Mouse (Mus musculus) hindbrain, embryonic 12.5 days (tissue): ENCODE results near the gene Dmc1. TPM values are rescaled to one million over a fixed set of nuclear protein-coding genes. Genes with fewer than 3 reads are reported as not detected.
A peak's percentile ranks its signal among the peaks of the same experiment; 100 is the strongest.

Source experiments
- ATAC-seq: fragments of 200-750 bp; cut with Nextera tagmentation; 2 replicates; pipeline ENCODE4 v1.8.0; 2017; ENCODE audit warnings: moderate TSS enrichment; ENCODE audit not compliant: low FRiP score
- H3K27ac ChIP-seq: fragments of 300-500 bp; sonication (generic); 2 replicates; pipeline ENCODE4 v1.5.1; 2016; ENCODE audit warnings: mild to moderate bottlenecking
- H3K27me3 ChIP-seq: fragments of 300-500 bp; sonication (generic); 2 replicates; pipeline ENCODE4 v1.6.1; 2016; ENCODE audit warnings: mild to moderate bottlenecking
- H3K36me3 ChIP-seq: fragments of 300-500 bp; sonication (generic); 2 replicates; pipeline ENCODE4 v1.6.1; 2016; ENCODE audit warnings: mild to moderate bottlenecking
- H3K4me1 ChIP-seq: fragments of 300-500 bp; sonication (generic); 2 replicates; pipeline ENCODE4 v1.6.1; 2016
- H3K4me2 ChIP-seq: fragments of 300-500 bp; sonication (generic); replicated peaks from 2 replicates; pipeline ENCODE4 v1.6.1; 2016; ENCODE audit warnings: mild to moderate bottlenecking
- H3K4me3 ChIP-seq: fragments of 300-500 bp; sonication (generic); 2 replicates; pipeline ENCODE4 v1.5.1; 2016; ENCODE audit warnings: mild to moderate bottlenecking
- H3K9ac ChIP-seq: fragments of 300-500 bp; sonication (generic); 2 replicates; pipeline ENCODE4 v1.6.1; 2016; ENCODE audit warnings: mild to moderate bottlenecking, moderate library complexity
- H3K9me3 ChIP-seq: fragments of 300-500 bp; sonication (generic); replicated peaks from 2 replicates; pipeline ENCODE4 v1.6.1; 2016; ENCODE audit warnings: mild to moderate bottlenecking
- WGBS: fragments of 180-500 bp; shearing (Covaris S2); methylation state at CpG from one replicate; pipeline ENCODE4 v1.1.7; 2016; 5-methylcytosine and 5-hydroxymethylcytosine counted together
- polyA plus RNA-seq: library from polyadenylated mRNA; unstranded; fragments of >200 nt; fragmentation: Nextera tagmentation; extraction: Ambion mirVana; gene quantifications from 2 replicates; pipeline ENCODE4 v1.2.1, GENCODE M21; 2016

The Dmc1 gene
- 2.0 and 2.2 TPM in 2 replicates for polyA plus RNA-seq

DNA sequence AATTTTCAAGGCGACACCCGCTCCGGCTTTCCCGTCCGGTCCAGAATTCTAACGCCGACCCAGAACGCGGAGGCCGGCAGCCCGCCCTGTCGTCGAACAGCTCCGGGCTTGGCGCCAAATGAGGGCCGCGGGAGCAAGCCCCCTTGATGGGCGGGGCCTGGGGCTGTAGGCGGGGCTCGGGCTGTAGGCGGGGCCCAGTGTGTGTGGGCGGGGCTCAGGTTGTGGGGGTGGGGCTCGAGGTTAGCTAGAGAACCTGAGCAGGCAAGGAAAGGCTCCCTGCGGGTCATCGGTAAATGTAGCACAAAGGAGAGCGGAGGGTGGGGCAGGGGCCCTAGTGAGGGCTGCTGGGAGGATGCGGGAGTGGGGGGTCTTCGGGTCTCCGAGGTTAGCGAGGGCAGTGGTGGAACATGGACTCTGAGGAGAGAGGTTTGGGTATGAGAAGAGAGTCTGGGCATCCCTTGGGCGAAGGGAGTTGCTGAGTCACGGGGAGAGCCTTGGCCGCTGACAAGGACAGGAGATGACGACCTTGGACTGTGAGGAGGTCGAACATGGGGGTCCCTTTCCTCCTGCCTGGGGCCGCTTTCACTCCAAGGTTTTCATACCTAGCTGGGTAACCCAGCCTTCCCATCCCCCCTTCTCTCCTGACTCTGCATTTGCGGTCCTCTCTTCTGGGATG lies at the start of gene Dmc1:
Gene Dmc1 (minus strand): TSS at position 120 of the 676 bp plus-strand sequence.
- H3K4me1 ChIP-seq: 0 out of 2 replicates have a peak, but pooled peaks cover 8% of the 10 kb centered on the region
- H3K9ac ChIP-seq: 0 out of 2 replicates have a peak within 1 kb of the TSS, but pooled peaks have one; percentile 4
- H3K27me3 ChIP-seq: peaks cover 15% of the 10 kb centered on the region
- H3K27ac ChIP-seq: no peak within 1 kb of the TSS
- no peaks in the 10 kb centered on the region for H3K9me3 ChIP-seq
- peak within 1 kb of the TSS; percentile 17 for H3K4me3 ChIP-seq
- no peak for ATAC-seq
- no peaks in the 10 kb centered on the region for H3K36me3 ChIP-seq
- peak within 1 kb of the TSS; percentile 42 for H3K4me2 ChIP-seq
- WGBS: 10% methylated on average over 37 of the region's 37 CpGs

DNA sequence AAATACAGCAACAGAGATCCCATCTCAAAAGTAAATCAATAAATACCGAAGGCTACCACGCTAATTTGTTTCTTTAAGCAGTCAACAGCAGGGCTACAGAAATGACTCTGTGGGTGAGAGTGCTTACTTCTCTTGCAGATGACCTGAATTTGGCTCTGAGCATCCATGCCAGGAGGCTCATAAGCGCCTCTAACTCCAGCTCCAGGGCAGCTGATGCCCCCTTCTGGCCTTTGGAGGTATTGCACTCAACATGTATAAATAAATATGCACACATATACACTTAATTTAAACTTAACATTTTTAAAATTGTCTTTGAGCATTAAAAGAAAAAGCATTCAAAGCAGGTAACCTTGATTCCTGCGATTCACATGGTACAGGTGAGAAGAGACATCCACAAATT lies 46.6 kb upstream of the Dmc1 start:
- Histone ChIP-seq H3K27me3 (no peaks in the 10 kb centered on the region), H3K9me3 (no peaks in the 10 kb centered on the region), H3K9ac (no peak overlapping the region), H3K27ac (no peak overlapping the region), H3K4me2 (no peak overlapping the region), H3K36me3 (peaks cover 37% of the 10 kb centered on the region), H3K4me3 (no peak overlapping the region), H3K4me1 (no peaks in the 10 kb centered on the region)
- 75% methylated on average over 4 of the region's 4 CpGs for WGBS
- no peak for ATAC-seq

DNA sequence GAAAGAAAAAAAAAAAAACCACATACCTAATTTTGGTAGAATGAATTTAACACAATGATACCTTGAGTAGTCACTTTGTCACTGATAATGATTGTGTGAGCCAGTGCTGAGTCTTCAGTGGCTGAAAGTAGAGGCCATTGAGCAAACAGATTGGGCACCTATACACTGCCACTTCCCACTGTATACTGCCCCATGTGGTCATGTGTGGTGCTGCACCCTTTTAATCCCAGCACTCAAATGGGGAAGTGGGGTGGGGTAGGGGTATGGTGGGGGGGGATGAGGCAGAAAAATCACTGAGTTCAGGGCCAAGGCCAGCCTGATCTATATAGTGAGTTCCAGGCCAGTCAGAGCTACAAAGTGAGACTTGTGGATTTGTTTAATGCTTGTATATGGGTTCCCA lies 45.7 kb upstream of the Dmc1 start:
- Histone ChIP-seq H3K27me3 (no peaks in the 10 kb centered on the region), H3K27ac (no peak overlapping the region), H3K36me3 (peaks cover 42% of the 10 kb centered on the region), H3K4me1 (no peaks in the 10 kb centered on the region), H3K4me3 (no peak overlapping the region), H3K9ac (no peak overlapping the region), H3K9me3 (no peaks in the 10 kb centered on the region), H3K4me2 (no peak overlapping the region)
- ATAC-seq: no peak

DNA sequence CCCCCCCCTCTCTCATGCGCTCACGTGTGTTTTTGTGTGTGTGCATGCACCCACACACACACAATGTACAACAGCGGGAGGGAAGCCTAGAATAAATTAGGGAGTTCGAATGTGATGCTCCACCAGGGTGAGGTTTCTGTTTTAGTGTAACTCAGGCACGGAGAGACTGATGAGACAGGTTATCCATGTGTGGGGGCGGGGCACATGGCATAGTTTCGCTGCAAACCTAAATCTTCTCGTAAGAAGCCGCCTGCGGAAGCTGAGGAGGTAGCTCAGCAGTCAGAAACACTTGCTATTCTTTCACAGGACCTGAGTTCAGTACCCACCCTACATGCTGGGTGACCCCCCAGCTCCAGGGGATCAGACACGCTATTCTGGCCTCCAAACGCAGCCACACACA lies 43.2 kb upstream of the Dmc1 start:
- no peaks in the 10 kb centered on the region for H3K9me3 ChIP-seq
- peaks cover 50% of the 10 kb centered on the region for H3K36me3 ChIP-seq
- no peak overlapping the region for H3K4me3 ChIP-seq
- no peak overlapping the region for H3K27ac ChIP-seq
- no peak overlapping the region for H3K4me2 ChIP-seq
- WGBS: 91% methylated on average over 12 of the region's 12 CpGs
- no peaks in the 10 kb centered on the region for H3K27me3 ChIP-seq
- no peak for ATAC-seq
- no peak overlapping the region for H3K9ac ChIP-seq
- no peaks in the 10 kb centered on the region for H3K4me1 ChIP-seq

DNA sequence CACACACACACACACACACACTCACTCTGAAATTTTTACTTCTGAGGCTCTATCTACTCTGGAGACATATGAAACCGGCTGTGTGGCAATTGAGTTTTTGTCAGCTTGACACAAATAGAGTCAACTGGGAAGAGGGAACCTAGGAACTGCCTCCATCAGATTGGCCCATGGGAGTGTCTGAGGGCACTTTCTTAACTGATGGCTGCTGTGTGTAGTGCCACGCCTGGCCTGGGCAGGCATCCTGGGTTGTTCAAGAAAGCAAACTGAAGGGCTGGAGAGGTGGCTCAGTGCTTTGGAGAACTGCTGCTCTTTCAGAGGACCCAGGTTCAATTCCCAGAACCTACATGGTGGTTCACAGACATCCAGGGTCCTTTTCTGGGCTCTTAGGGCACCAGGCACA lies 40.6 kb upstream of the Dmc1 start:
- Histone ChIP-seq H3K27ac (no peak overlapping the region), H3K9me3 (no peaks in the 10 kb centered on the region), H3K36me3 (peaks cover 67% of the 10 kb centered on the region), H3K9ac (no peak overlapping the region), H3K4me3 (no peak overlapping the region), H3K4me1 (no peaks in the 10 kb centered on the region), H3K4me2 (no peak overlapping the region), H3K27me3 (no peaks in the 10 kb centered on the region)
- 88% methylated on average over 2 of the region's 2 CpGs for WGBS
- ATAC-seq: no peak

DNA sequence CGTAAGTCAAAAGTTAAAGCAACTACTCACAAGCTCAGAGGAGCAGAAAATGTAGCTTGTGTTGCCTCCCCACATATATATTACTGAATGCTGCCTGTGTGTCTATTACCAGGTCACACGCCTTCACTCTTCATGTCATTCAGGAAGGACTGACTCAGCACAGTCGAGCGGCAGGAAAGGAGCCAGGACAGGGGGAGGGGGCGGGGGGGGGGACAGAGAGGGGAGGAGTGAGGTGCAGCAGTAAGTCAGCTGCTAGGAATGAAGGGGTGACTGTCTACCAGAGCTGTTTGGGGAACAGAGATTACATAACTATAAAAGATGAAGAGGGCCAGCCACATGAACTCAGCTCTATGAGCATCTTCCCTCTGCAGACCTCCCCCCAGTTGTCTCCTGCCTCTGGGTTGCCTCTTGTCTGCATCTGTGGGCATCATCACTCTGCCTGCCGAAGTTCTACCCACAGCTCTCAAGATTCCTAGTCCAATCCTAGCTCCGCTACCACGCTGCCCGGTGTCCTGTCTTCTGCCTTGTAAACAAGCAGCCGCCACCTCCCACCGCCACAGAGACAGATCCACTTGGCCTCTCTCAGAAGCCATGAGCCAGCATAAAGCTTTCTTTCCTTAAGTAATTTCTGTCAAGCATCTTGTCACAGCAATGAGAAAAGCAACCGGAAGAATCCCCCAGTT lies 36.4 kb upstream of the Dmc1 start:
- no peak overlapping the region for H3K27ac ChIP-seq
- no peak overlapping the region for H3K9ac ChIP-seq
- peaks cover 67% of the 10 kb centered on the region for H3K36me3 ChIP-seq
- no peak for ATAC-seq
- 84% methylated on average over 12 of the region's 12 CpGs for WGBS
- H3K9me3 ChIP-seq: no peaks in the 10 kb centered on the region
- no peaks in the 10 kb centered on the region for H3K4me1 ChIP-seq
- H3K4me2 ChIP-seq: no peak overlapping the region
- no peak overlapping the region for H3K4me3 ChIP-seq
- H3K27me3 ChIP-seq: no peaks in the 10 kb centered on the region

DNA sequence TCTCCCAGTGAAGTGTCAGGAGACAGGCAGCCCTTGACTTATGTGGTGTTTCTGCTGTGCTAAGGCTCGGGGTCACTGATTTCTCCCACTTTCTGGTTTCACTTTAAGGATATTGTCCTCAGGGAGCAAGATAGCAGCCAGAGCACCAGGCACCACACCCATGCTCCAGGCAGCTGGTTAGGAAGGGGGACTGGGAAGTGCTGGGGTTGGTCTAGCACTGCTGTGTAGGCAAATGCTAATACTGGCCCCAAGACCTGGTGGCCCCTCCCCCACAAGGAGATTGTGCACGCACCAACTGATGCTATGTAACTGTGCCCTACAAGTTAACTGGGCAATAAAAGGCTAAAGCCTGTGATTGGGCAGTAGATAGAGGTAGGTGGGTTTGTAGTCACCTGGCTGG lies 25.6 kb upstream of the Dmc1 start:
- 73% methylated on average over 2 of the region's 2 CpGs for WGBS
- ATAC-seq: no peak

DNA sequence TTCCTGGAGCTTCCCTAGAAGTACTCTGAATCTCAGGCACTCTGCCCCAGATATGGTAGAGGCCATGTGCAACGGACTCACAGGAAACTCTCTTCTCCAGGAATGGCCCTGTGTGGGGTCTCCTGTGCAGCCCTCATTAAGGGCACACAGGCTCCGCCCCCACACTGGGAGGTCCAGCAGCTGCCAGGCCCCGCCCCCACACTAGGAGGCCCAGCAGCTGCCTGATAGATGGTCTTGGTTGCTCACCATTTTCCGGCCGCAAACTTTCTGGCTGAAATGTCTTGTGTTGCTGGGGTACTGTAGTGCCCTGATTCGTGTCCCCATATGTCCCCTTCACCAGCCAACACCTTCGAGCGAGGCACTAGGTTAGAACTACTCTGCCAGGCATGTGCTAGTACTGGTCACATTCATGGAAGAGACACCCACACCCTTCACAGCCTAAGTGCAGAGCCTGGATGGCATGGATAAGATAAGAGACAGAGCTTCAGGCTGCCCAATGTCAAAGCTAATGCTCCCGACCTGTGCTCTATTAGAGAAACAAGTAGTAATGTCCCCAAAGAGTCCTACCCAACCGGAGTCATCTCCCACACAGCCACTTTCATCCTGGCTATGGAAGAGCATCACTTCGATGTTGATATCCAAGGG lies 15.0 kb upstream of the Dmc1 start:
- 81% methylated on average over 11 of the region's 11 CpGs for WGBS
- no peaks in the 10 kb centered on the region for H3K9me3 ChIP-seq
- H3K4me3 ChIP-seq: no peak overlapping the region
- no peak overlapping the region for H3K4me2 ChIP-seq
- H3K27me3 ChIP-seq: no peaks in the 10 kb centered on the region
- H3K36me3 ChIP-seq: peaks cover 89% of the 10 kb centered on the region
- no peak for ATAC-seq
- H3K9ac ChIP-seq: no peak overlapping the region
- no peak overlapping the region for H3K27ac ChIP-seq
- no peaks in the 10 kb centered on the region for H3K4me1 ChIP-seq

More for the DNA sequence above, 25.6 kb upstream of the Dmc1 start:
- Histone ChIP-seq H3K27me3 (no peaks in the 10 kb centered on the region), H3K36me3 (peaks cover 93% of the 10 kb centered on the region), H3K9ac (no peak overlapping the region), H3K9me3 (no peaks in the 10 kb centered on the region), H3K4me3 (no peak overlapping the region), H3K4me1 (no peaks in the 10 kb centered on the region), H3K27ac (no peak overlapping the region), H3K4me2 (no peak overlapping the region)

DNA sequence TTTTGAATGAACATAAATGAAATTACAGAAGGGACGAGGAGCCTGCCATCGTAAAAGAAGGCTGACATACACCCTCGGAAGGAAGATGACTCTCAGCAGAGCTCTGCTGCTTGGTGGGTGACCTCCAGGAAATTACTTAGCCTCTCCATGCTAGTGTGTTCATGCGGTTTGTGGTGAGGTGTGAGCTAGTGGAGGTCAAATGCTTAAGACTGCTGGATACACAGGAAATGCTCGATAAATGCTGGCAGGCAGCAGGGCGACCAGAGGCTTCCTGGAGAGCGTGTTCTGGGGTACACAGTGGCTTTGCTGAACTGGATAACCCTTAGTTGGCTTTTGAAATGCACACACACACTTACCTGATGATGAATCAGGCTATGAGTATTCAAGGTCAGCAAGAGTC lies 13.5 kb upstream of the Dmc1 start:
- peaks cover 87% of the 10 kb centered on the region for H3K36me3 ChIP-seq
- no peak overlapping the region for H3K27ac ChIP-seq
- no peak overlapping the region for H3K9ac ChIP-seq
- 89% methylated on average over 7 of the region's 7 CpGs for WGBS
- H3K4me2 ChIP-seq: no peak overlapping the region
- no peaks in the 10 kb centered on the region for H3K27me3 ChIP-seq
- H3K9me3 ChIP-seq: no peaks in the 10 kb centered on the region
- ATAC-seq: no peak
- no peak overlapping the region for H3K4me3 ChIP-seq
- no peaks in the 10 kb centered on the region for H3K4me1 ChIP-seq

DNA sequence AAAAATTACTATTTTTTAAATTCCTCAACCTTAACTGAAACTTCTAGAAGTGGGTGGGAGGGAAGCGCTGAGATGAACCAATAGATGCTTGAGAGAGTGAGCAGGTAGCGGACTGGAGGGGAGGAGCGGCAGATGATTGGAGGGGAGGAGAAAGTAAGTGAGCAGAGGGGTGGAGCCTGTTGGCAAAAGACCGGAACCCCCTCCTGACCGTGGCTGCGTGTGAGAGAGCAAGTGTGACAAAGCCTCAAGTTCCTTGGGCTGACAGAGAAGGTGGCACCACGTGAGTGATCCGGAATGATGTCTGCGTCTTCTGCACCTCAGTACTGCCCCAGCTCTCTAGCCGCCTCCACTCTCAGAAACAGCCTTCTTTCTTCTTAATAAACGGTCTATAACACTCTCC lies 12.2 kb upstream of the Dmc1 start:
- Histone ChIP-seq H3K9ac (no peak overlapping the region), H3K4me2 (no peak overlapping the region), H3K4me3 (no peak overlapping the region), H3K36me3 (peaks cover 85% of the 10 kb centered on the region), H3K4me1 (no peaks in the 10 kb centered on the region), H3K27ac (no peak overlapping the region), H3K9me3 (no peaks in the 10 kb centered on the region), H3K27me3 (no peaks in the 10 kb centered on the region)
- WGBS: 81% methylated on average over 11 of the region's 11 CpGs
- no peak for ATAC-seq

DNA sequence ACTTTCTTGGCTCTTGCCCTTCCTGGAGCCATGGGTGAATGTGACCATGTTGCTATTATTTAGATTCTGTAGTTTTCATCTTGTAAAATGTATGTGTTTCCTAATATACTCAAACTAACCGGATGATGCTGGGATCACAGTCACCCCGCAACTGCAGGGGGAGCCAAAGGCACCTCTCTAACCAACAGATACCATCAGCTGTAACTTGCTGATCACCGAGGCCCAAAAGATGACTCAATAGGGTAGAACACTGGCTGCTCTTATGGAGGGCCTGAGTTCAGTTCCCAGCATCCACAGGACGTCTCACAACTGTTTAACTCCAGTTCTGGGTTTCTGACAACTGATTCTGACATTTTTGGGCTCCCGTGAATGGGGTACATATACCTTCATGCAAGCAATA lies 11.8 kb upstream of the Dmc1 start:
- no peak overlapping the region for H3K9ac ChIP-seq
- H3K4me3 ChIP-seq: no peak overlapping the region
- H3K4me1 ChIP-seq: no peaks in the 10 kb centered on the region
- 87% methylated on average over 5 of the region's 5 CpGs for WGBS
- no peaks in the 10 kb centered on the region for H3K9me3 ChIP-seq
- no peak overlapping the region for H3K4me2 ChIP-seq
- H3K36me3 ChIP-seq: peaks cover 84% of the 10 kb centered on the region
- H3K27me3 ChIP-seq: no peaks in the 10 kb centered on the region
- H3K27ac ChIP-seq: no peak overlapping the region
- no peak for ATAC-seq

DNA sequence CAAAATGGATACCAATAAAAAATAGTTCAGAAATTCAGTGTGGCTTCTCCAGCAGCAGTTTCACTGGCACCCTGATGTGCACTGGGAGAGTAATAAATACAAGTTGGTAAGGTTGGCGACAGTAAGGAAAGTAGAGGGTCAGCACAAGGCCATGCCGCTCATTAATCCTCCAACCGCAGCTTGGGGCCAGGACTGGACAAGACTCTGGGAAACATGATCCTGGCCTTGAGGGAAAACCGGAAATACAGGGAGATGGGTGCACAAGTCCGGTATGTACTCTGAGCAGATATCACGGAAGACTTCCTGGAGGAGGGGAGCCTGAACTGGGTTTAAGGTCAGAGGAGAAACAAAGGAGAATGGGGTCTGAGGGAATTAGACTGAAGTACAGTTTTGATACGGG lies 10.6 kb upstream of the Dmc1 start:
- H3K9me3 ChIP-seq: 0 out of 2 replicates have a peak, but pooled peaks cover 2% of the 10 kb centered on the region
- 89% methylated on average over 7 of the region's 7 CpGs for WGBS
- no peaks in the 10 kb centered on the region for H3K4me1 ChIP-seq
- H3K4me3 ChIP-seq: no peak overlapping the region
- H3K27ac ChIP-seq: no peak overlapping the region
- H3K27me3 ChIP-seq: no peaks in the 10 kb centered on the region
- H3K36me3 ChIP-seq: peaks cover 79% of the 10 kb centered on the region
- no peak for ATAC-seq
- no peak overlapping the region for H3K9ac ChIP-seq
- no peak overlapping the region for H3K4me2 ChIP-seq
